Mouse (Mus musculus): ENCODE measurements around the gene Ryr1.

GRCm38 (mm10) chr7:29043016-29043673 is 81.8 kb downstream of the Ryr1 start:
- TF ChIP-seq CTCF (IDR thresholded peaks at IDR 0.05; ENCODE audit: borderline replicate concordance, insufficient read depth, low read depth, low read length) = no peak
- no peak for TF ChIP-seq POLR2A (IDR thresholded peaks at IDR 0.05; ENCODE audit: borderline replicate concordance, insufficient read depth, low read length)
